Mouse (Mus musculus) forebrain, embryonic 14.5 days (tissue): ENCODE measurements around the gene Slc17a3. TPM values are rescaled to one million over a fixed set of nuclear protein-coding genes. Genes with fewer than 3 reads are reported as not detected.

Experiments
- ATAC-seq: fragments of 200-750 bp; cut with Nextera tagmentation; 2 replicates; pipeline ENCODE4 v1.8.0; 2017; ENCODE audit warnings: mild to moderate bottlenecking, moderate library complexity
- DNase-seq: peaks from one replicate; pipeline ENCODE4 v3.0.0-alpha.2; 2015; ENCODE audit warnings: low spot score
- H3K27ac ChIP-seq: fragments of 300-500 bp; sonication (generic); 2 replicates; pipeline ENCODE4 v1.5.1; 2014; ENCODE audit warnings: low read depth, mild to moderate bottlenecking, control low read depth, low read length, moderate library complexity
- H3K27me3 ChIP-seq: fragments of 300-500 bp; sonication (generic); replicated peaks from 2 replicates; pipeline ENCODE4 v1.6.1; 2014; ENCODE audit warnings: low read length, control low read depth, mixed read lengths; ENCODE audit not compliant: control insufficient read depth, insufficient read depth
- H3K36me3 ChIP-seq: fragments of 300-500 bp; sonication (generic); 2 replicates; pipeline ENCODE4 v1.6.1; 2014; ENCODE audit warnings: low read length, control low read depth; ENCODE audit not compliant: control insufficient read depth, insufficient read depth
- H3K4me1 ChIP-seq: fragments of 300-500 bp; sonication (generic); 2 replicates; pipeline ENCODE4 v1.6.1; 2014; ENCODE audit warnings: antibody characterized with exemption, low read length, control low read depth; ENCODE audit not compliant: control insufficient read depth, insufficient read depth
- H3K4me2 ChIP-seq: fragments of 300-500 bp; sonication (generic); 2 replicates; pipeline ENCODE4 v1.6.1; 2014; ENCODE audit warnings: mild to moderate bottlenecking, control low read depth, low read length
- H3K4me3 ChIP-seq: fragments of 300-500 bp; sonication (generic); 2 replicates; pipeline ENCODE4 v1.5.1; 2014; ENCODE audit warnings: low read depth, low read length, control low read depth
- H3K9ac ChIP-seq: fragments of 300-500 bp; sonication (generic); 2 replicates; pipeline ENCODE4 v1.6.1; 2014; ENCODE audit warnings: mild to moderate bottlenecking, low read length, control low read depth, moderate library complexity
- H3K9me3 ChIP-seq: fragments of 300-500 bp; sonication (generic); replicated peaks from 2 replicates; pipeline ENCODE4 v1.6.1; 2016; ENCODE audit warnings: low read length, control low read depth, mixed read lengths; ENCODE audit not compliant: control insufficient read depth
- WGBS: fragments of 180-500 bp; shearing (Covaris S2); extraction: QIAGEN DNeasy Blood & Tissue Kit; methylation state at CpG from one replicate; pipeline ENCODE4 v1.1.7; 2014; 5-methylcytosine and 5-hydroxymethylcytosine counted together
- polyA plus RNA-seq: library from polyadenylated mRNA; unstranded; fragments of >200 nt; fragmentation: Nextera tagmentation; extraction: Ambion mirVana; gene quantifications from 2 replicates; pipeline ENCODE4 v1.2.1, GENCODE M21; 2014

Gene Slc17a3
- polyA plus RNA-seq, 1 experiment from 2014 or later: not detected

GRCm38 (mm10) chr13:23867000-23867399, 27.8 kb downstream of the Slc17a3 start:
- Histone ChIP-seq H3K27me3 (no peaks in the 10 kb centered on the region), H3K9ac (no peak overlapping the region), H3K4me1 (no peaks in the 10 kb centered on the region), H3K9me3 (no peaks in the 10 kb centered on the region), H3K36me3 (no peaks in the 10 kb centered on the region), H3K4me2 (no peak overlapping the region), H3K27ac (no peak overlapping the region), H3K4me3 (no peak overlapping the region)
- DNase-seq (no peak), ATAC-seq (no peak)
- WGBS: 84% methylated on average over 6 of the region's 6 CpGs

GRCm38 (mm10) chr13:23867405-23867804, 28.2 kb downstream of the Slc17a3 start, which contains the start of gene Slc17a1:
Slc17a1 (plus strand) TSS chr13:23867750.
- no peak for ATAC-seq
- no peaks in the 10 kb centered on the region for H3K27me3 ChIP-seq
- H3K4me2 ChIP-seq: no peak within 1 kb of the TSS
- H3K27ac ChIP-seq: no peak within 1 kb of the TSS
- peak; percentile 11 for DNase-seq
- no peaks in the 10 kb centered on the region for H3K9me3 ChIP-seq
- no peaks in the 10 kb centered on the region for H3K36me3 ChIP-seq
- WGBS: 85% methylated on average over 7 of the region's 7 CpGs
- no peak within 1 kb of the TSS for H3K9ac ChIP-seq
- H3K4me3 ChIP-seq: no peak within 1 kb of the TSS
- no peaks in the 10 kb centered on the region for H3K4me1 ChIP-seq

- Histone ChIP-seq H3K9me3 (no peaks in the 10 kb centered on the region), H3K4me3 (no peak overlapping the region), H3K36me3 (no peaks in the 10 kb centered on the region), H3K9ac (no peak overlapping the region), H3K27ac (no peak overlapping the region), H3K4me1 (no peaks in the 10 kb centered on the region), H3K4me2 (no peak overlapping the region), H3K27me3 (no peaks in the 10 kb centered on the region)
- DNase-seq (no peak), ATAC-seq (no peak)
- WGBS: 91% methylated on average over 8 of the region's 8 CpGs
Observed at GRCm38 (mm10) chr13:23868790-23869533, 29.7 kb downstream of the Slc17a3 start.

GRCm38 (mm10) chr13:23869996-23870395, 30.8 kb downstream of the Slc17a3 start:
- no peaks in the 10 kb centered on the region for H3K4me1 ChIP-seq

GRCm38 (mm10) chr13:23873141-23873540, 33.9 kb downstream of the Slc17a3 start:
- 89% methylated on average over 5 of the region's 5 CpGs for WGBS
- H3K27ac ChIP-seq: no peak overlapping the region

More at GRCm38 (mm10) chr13:23869996-23870395, 30.8 kb downstream of the Slc17a3 start:
- H3K27ac ChIP-seq: no peak overlapping the region
- no peak overlapping the region for H3K4me2 ChIP-seq
- H3K36me3 ChIP-seq: no peaks in the 10 kb centered on the region
- no peaks in the 10 kb centered on the region for H3K27me3 ChIP-seq
- WGBS: 83% methylated on average over 3 of the region's 3 CpGs
- no peaks in the 10 kb centered on the region for H3K9me3 ChIP-seq
- DNase-seq (no peak), ATAC-seq (no peak)
- no peak overlapping the region for H3K4me3 ChIP-seq
- no peak overlapping the region for H3K9ac ChIP-seq

GRCm38 (mm10) chr13:23879106-23879505, 39.9 kb downstream of the Slc17a3 start:
- H3K9ac ChIP-seq: no peak overlapping the region
- DNase-seq: no peak
- no peaks in the 10 kb centered on the region for H3K9me3 ChIP-seq
- H3K4me1 ChIP-seq: no peaks in the 10 kb centered on the region
- no peak overlapping the region for H3K4me2 ChIP-seq
- H3K27me3 ChIP-seq: no peaks in the 10 kb centered on the region
- no peak overlapping the region for H3K27ac ChIP-seq
- ATAC-seq: no peak
- H3K4me3 ChIP-seq: no peak overlapping the region
- H3K36me3 ChIP-seq: no peaks in the 10 kb centered on the region
- WGBS: 88% methylated on average over 3 of the region's 3 CpGs

More at GRCm38 (mm10) chr13:23873141-23873540, 33.9 kb downstream of the Slc17a3 start:
- ATAC-seq: no peak
- no peak for DNase-seq
- H3K4me1 ChIP-seq: no peaks in the 10 kb centered on the region
- no peak overlapping the region for H3K4me3 ChIP-seq
- H3K9ac ChIP-seq: no peak overlapping the region
- H3K27me3 ChIP-seq: no peaks in the 10 kb centered on the region
- no peak overlapping the region for H3K4me2 ChIP-seq
- H3K9me3 ChIP-seq: no peaks in the 10 kb centered on the region
- H3K36me3 ChIP-seq: no peaks in the 10 kb centered on the region

GRCm38 (mm10) chr13:23879636-23880035, 40.4 kb downstream of the Slc17a3 start:
- H3K27me3 ChIP-seq: no peaks in the 10 kb centered on the region
- H3K4me1 ChIP-seq: no peaks in the 10 kb centered on the region
- ATAC-seq (no peak), DNase-seq (no peak)
- 80% methylated on average over 5 of the region's 5 CpGs for WGBS
- H3K36me3 ChIP-seq: no peaks in the 10 kb centered on the region
- H3K9me3 ChIP-seq: no peaks in the 10 kb centered on the region
- no peak overlapping the region for H3K27ac ChIP-seq
- no peak overlapping the region for H3K4me2 ChIP-seq
- no peak overlapping the region for H3K4me3 ChIP-seq
- H3K9ac ChIP-seq: no peak overlapping the region

GRCm38 (mm10) chr13:23885540-23885939, 46.3 kb downstream of the Slc17a3 start:
- Histone ChIP-seq H3K4me1 (no peaks in the 10 kb centered on the region), H3K4me2 (no peak overlapping the region), H3K9me3 (no peaks in the 10 kb centered on the region), H3K4me3 (no peak overlapping the region), H3K9ac (no peak overlapping the region), H3K27me3 (no peaks in the 10 kb centered on the region), H3K27ac (no peak overlapping the region), H3K36me3 (no peaks in the 10 kb centered on the region)
- 26% methylated on average over 2 of the region's 2 CpGs for WGBS
- ATAC-seq (peak; percentile 48; the same call in 1 of the 2 replicates), DNase-seq (peak; percentile 35)

- WGBS: 72% methylated on average over 3 of the region's 3 CpGs
Observed at GRCm38 (mm10) chr13:23887026-23887725, 47.9 kb downstream of the Slc17a3 start.

More at GRCm38 (mm10) chr13:23887026-23887725, 47.9 kb downstream of the Slc17a3 start:
- DNase-seq (no peak), ATAC-seq (no peak)
- no peaks in the 10 kb centered on the region for H3K9me3 ChIP-seq
- no peaks in the 10 kb centered on the region for H3K27me3 ChIP-seq
- H3K4me3 ChIP-seq: no peak overlapping the region
- no peak overlapping the region for H3K4me2 ChIP-seq
- no peak overlapping the region for H3K27ac ChIP-seq
- no peaks in the 10 kb centered on the region for H3K36me3 ChIP-seq
- H3K4me1 ChIP-seq: no peaks in the 10 kb centered on the region
- no peak overlapping the region for H3K9ac ChIP-seq
